Mouse (Mus musculus) heart, adult 18-20 months (tissue): ENCODE results near the gene Nrxn3. TPM values are rescaled to one million over a fixed set of nuclear protein-coding genes. Genes with fewer than 3 reads are reported as not detected.
A peak's percentile ranks its signal among the peaks of the same experiment; 100 is the strongest.

Experiments
- DNase-seq, 2 experiments: peaks; one replicate each; pipeline ENCODE4 v3.0.0; 2021 to 2022; ENCODE audit warnings: mixed read lengths in 1 of 2
- total RNA-seq, 2 experiments: library from RNA; stranded (reverse); gene quantifications; 2 replicates each; pipeline ENCODE4 v1.2.3; 2021

The Nrxn3 gene
- total RNA-seq, 2 experiments from 2014 or later = 0.10 to 0.15 TPM

DNA sequence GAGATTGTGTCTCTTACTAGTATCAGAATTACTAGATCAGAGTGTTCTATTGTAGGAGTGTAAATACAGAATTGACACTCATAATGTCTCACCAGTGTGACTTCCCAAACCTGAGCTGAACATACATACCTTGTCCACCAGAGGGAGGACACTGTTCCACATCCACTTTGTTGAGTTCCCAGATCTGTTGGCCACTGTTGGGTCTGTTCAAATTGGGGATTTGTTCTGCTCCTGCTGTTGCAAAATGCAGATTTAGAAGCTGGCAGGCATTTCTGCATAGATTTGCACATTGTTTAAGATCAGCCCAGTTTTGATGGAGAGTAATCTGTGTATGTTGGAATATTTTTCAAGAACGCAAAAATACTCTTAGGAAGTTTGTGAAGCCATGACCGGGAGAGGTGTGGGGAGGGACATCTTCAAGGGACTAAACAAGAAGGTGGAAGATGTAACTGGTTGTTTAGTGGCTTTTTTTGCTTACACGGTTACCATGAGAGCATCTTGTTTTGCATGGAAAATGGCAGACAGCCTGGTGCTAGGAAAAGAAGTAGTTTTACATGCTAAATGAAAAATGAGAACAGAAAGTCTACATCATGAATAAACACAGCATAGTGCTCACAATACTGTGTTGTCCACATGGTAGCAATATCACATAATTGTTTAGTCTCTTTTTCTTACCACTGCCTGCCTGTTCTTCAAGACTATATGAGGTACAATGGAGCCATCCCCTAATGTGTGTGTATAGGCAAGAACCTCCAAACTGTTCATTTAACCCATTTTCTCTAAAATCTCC is 609.0 kb downstream of the Nrxn3 start:
- DNase-seq = no peak

DNA sequence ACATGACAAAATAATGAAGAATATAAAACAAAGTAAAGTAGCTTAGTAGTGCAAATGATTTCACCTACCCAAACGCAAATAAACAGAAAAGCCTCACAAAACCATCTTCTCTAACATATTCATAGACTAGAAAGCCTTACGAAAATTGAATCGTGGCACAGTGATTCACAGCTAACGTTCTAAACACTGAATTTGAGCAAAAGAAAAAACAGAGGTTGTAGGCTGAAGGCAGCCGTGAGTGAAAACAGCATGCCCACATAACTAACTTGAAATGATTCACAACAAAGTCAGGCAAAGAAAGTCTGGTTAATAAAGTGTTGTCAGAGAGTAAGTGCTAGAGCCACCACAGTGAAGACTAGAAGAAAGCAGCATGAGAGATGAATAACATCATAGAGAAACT is 610.8 kb downstream of the Nrxn3 start:
- no peak for DNase-seq

DNA sequence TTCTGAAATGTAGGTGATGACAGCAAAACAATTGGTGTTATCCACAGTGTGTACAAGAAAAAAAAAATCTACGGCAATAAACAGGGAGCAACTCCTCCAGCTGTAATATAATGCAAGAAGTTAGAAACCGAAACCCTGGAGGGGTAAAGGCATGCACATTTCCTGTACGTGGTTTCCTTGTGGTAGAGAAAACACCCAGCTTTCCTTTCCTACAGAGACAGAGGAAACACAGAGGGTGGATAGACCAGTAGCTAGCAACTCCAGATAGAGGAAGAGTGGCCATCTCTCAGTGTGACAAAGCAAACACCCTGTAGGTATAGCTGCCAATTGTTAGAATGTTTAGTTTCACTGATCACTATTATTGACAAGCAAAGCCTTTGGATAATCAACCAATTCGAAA is 642.2 kb downstream of the Nrxn3 start:
- no peak for DNase-seq

DNA sequence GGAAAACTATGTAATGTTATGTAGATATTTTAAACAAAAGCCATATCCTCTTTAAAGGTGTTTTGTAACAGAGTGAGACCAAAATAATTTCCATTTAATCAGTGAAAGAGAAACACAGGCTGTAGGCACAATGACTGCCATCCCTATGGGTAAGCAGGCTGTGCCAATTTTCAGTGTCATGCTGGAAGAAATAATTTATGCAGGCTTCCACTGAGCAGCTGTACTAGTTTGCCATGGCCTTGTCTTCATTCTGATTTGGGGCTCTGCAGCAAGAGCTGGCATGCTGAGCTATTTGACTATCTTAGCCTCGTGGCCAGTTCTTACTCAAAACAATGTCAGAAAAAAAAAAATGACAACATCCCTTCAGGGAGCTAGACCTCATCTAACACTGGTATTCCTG is 647.3 kb downstream of the Nrxn3 start:
- no peak for DNase-seq

DNA sequence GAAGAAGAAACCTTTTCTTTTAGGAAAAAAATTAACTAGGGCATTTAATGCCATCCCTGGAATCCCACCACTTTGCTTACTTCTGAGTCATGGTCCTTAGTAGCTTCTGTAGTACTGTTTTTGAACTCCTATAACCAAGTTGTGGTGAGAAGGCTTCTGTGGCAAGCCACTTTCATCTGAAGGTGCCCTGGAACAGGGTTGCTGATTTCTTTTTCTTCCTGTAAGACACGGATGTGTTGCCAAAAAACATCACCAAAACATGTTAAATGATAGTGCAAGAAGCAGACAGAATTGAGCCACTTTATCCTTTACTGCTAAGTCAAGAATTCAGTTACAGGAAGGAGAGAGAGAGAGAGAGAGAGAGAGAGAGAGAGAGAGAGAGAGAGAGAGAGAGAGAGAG is 653.9 kb downstream of the Nrxn3 start:
- no peak for DNase-seq

DNA sequence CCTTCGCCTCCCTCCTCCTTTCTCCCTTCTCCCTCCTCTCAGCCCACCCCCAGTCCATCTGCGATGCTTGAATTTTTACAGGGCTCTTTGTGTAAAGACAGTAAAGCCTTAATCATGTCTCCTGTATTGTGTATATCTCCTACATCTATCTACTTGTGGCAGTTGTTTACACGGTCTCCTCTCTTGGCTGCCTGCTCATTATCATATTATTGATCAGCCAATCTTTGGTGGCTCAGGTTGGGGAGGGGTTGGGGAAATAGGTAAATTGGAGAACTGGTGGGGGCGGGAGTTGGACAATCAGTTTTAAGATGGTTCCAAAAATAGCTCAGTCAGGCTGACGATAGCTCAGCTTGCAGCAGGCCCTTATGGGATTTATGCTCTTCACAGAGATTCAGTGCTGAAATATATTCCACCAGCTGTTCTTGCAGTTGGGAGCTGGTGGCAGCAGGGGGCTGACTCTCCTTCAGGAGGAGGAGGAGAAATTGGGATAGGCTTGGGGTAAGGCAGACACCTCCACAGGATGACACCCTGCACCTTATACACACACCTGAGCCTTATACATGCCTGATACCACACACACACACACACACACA is 654.5 kb downstream of the Nrxn3 start:
- DNase-seq = no peak

DNA sequence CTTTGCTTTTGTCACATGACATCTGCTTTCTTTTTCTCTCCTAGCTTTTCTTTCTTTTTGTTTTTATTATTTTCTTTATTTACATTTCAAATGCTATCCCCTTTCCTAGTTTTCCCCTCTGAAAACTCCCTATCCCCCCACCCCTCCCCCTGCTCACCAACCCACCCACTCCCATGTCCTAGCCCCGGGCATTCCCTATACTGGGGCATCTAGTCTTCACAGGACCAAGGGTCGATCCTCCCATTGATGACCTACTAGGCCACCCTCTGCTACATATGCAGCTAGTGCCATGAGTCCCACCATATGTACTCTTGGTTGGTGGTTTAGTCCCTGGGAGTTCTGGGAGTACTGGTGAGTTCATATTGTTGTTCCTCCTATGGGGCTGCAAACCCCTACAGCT is 655.0 kb downstream of the Nrxn3 start:
- DNase-seq = no peak

DNA sequence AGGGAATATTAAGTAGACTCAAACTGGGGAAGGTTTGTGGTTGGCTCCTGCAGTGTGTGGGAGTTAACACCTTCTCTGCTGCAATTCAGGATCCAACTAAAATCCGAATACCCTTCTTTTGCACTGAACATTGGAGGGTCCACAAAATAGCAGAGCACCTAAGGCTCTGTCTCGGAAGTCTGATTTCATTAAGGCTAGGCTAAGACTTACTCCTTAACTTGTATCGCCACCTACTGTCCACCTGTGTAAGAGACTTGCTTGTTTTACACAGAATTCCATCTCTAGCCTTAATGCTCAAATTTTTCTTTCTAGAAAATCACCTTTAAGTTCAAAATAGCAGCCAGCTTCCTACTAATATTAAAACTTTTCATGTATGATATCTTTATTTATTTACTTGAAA is 660.6 kb downstream of the Nrxn3 start:
- DNase-seq = no peak

DNA sequence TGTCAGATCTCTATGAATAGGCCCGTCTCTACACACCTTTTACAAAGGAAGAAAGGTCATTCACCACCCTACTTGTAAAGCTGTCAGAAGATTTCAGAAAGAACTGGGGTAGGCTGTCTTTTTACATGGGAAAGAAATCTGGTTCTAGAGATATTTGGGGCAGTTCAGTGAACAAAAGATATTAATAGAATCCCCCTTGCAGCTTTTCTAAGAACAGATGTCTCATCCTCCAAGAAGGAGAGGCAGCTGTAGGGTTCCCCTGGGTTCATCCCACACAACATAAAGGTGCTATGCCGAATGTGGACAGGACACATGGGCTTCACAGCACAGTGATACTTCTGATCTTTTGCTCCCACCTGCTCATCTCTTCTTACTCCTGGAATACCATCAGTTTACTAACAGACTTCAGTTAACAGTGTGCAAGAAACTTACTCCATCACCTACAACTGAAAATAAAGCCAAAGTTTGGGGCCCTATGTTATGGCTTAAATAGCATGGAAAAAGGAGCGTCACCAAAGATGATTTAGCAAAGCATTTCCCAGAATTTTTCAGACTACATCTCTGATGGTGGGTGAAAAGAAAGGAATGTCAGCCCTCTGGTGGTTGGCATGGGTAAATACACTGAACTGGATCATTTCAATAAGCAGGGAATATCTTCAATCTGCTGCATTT is 672.6 kb downstream of the Nrxn3 start:
- no peak for DNase-seq

DNA sequence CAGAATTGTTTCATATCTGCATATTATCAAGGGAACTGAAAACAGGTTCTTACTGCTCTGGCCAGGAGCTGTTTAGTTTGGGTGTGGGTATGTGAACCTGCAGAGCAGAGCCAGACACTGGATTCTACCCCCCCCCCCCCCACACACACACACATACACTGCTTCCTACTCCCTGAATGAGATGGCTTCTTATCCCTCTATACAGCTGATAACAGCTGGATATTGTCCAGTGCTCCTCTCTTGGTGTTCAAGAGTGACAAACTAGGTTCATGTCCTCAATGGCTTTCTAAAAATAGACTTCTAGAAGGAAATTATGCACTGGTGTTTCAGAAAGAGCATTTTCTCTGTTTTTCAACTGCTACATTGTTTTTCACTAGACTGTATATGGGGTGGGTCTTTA is 713.8 kb downstream of the Nrxn3 start:
- no peak for DNase-seq

DNA sequence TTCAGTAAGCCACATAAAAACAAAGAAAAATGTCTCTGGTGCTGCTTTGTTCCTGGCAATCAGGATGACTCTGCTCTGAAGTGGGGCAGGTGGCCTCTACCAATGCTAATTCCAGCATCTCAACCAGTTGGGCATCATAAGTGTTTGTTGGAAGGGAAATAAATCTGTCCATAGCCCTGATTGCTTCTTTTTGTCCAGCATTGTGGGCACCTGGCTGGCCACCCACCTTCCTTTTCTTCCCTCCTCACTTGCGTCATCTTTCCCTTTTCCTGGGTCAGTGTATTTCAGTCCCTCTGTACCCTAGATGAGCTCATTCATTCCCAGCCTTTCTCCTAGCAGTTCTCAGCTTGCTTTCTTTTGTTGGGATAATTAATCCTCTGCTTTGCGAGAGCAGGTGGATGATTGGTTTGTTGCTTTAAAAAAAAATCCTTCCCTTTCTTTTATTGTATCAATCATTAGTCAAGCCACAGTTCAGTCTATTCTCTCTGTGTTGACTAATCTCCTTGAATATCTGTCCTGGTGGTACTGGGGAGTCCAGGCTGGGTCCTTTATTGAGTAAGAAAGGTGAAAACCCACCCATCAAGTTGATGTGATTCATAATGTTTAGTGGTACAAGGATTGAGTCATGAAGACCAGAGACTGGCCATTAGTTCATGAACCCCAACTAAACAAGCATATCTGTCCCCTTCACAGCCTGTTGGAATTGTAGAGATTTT is 719.8 kb downstream of the Nrxn3 start:
- DNase-seq = no peak

DNA sequence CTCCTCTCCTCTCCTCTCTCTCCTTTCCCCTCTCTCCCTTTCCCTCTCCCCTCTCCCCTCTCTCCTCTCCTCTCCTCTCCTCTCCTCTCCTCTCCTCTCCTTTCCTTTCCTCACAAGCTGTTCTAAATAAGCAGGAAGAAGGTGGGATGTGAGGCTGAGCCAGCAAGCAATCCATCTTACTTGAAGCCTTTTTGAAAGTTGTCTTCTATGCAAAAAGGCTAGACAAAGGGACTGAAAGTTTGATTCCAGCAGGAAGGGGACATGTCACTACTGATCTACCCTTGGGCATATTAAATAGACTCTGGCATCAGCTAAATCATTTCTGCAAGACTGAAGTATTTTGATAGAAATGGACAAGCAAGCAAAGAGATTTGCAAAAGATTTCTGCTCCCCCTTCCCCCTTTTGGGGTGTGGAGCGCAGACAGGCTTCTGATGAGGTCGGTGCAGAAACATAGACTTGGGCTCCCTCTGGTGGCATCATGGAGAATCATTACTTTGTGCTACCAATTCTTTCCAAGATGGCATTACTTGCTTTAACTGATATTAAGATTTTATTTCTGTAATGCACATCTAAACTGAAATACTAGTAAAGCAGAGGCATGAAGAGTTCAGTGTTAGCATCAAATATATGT is 728.1 kb downstream of the Nrxn3 start:
- DNase-seq = peak in 1 of 2 experiments; percentile 23

DNA sequence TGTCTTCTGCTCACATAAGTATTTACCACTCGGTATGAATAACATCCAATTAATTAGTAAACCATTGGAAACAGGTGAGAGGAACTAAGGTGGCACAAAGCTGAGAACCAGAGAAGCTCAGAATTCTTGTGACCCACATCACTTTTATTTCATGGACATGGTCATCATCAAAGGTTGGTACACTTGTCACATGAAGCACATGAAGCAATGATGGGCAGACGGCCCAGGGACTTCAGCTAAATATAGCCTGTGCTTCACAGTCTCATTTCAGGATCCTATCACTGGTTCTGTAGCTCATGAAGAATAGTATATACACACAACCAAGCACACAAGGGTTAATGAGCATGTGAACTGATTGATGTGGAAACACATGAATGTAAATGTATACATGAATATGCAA is 747.5 kb downstream of the Nrxn3 start:
- DNase-seq = peak; percentile 54 to 72

DNA sequence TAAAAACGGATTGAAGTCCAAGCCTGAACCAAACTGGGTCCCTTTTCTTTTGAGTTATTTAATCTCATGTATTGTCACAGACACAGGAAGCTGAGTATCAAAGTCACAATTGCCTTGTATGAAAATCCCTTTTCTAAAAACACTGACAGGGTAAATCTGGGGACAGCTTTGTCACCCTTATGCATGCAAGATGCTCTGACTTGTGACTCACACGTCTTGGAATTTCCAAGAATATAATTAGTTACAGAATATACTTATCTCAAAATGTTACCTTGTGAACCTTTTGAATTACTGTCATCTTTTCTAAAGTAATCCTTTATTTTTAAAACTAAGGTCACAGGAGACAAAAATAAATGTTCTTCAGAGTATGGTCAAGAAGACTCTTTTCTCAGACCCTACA is 748.6 kb downstream of the Nrxn3 start:
- no peak for DNase-seq

DNA sequence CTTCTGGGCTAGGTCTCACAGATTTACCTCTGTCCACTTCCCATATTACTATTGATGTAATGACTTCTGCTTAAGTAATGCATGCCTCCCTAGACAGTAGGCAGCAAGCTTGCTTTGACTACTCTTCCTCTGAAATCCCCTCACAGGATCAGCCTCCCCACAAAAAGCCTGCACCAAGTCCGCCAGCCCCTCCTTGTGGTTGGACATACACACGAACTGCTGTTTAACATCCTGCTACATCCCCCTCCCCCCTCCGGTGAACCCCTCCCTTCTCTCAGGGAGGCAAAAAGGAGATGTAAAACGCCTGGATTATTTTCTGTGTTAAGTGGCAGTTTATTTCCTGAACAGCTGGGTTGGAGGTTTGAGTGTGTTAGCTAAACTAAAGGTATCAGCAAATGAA is 749.2 kb downstream of the Nrxn3 start:
- no peak for DNase-seq

DNA sequence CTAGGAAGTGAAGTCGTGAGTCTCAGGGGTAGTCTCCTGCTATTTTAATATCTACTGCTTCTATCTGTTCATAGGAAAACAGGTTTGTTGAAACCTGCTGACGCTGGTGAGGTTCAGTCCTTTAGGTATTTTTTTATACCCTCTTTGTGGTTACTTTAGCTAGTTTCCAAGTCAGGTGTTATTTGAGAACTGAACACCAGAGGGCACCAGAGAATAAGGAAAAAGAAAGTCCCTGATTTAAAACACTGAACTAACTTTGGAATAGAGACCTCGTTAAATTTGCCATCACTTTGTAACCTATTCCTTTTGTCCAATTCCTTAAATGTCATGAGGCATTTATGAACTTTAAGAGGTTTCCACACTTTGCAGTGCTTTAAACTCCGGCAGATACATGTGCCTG is 756.4 kb downstream of the Nrxn3 start:
- peak; percentile 8 to 63 for DNase-seq

DNA sequence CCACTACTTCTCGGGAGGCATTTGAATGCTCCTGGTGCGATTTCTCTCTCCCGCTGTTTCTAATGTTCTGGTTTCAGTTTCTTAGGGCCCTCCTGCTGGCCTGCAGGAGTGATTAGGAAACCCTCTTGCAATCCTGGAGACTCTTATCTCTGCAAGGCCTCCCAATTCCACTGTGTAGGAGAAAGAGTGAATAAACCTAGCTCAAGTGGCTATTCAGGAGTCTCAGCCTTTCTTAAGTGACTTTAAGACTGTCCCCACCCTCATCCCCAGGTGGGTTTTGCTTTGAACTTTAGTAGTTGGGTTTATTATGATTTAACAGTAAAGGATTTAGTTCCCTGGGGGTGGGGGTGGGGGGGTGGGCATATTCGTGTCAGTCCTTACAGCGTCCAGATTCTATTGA is 759.5 kb downstream of the Nrxn3 start:
- no peak for DNase-seq

DNA sequence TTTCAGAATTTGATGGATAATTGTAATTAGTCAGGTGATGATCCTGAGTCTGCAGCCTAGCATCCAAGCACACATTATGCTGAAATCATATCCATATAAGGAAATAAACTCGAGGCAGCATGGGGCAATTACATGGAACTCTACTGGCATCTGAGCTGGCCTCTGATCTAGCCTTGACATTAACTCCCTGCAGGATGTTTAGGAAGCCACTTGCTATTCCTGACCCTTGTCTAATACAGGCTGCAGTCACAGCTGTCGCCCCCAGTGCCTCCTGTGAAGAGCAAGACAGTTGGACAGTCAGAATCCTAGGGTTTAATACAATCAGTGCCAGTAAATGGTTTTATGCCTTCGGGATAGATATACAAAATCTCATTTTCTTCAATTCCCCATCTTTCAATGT is 781.4 kb downstream of the Nrxn3 start:
- DNase-seq = no peak

DNA sequence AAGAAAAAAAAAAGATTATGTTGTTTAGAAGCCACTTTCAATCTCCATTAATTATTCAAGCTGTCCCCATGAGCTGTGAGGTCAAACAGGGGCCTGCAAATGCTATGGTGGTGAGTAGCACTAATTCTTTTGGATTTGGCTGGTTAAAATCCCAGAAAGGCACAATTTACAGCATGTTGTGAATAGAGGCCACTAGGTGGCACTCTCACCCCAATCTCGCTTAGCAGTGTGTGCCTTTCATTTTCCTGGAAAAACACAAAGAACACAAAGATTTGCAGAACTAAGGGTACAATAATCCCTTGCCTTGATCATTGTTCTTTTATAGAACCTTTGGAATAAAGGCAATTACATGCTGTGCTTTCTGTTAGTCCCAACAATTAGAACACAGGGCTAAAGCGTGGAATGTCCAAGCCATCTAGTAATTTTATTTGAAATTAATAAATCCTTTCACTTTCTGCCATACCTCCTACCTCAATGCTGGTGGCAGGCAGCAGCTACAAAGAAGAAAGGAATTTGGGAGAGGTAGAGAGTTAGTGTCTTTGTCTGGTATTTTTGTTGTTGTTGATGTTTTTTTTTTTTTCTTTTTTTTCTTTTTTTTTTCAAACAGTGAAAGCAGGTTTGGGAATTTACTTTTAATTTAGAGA is 782.6 kb downstream of the Nrxn3 start:
- DNase-seq = peak in 1 of 2 experiments; percentile 33

DNA sequence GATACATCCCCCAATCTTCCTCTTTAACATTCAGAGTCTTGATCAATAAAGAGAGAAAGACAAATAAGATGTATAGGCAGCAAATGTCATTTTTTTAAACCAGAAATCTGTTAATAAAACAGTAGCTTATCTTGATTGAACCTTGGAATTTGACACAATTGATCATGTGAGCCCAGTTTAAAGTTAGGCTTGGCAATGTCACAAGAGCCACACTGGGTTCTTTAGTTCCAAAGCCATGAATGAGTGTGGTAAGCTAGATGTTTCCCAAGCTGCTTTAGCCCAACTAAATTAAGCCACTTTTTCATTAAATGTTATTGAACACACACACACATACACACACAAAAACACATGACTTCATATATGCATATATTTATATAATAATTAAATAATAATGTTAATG is 786.3 kb downstream of the Nrxn3 start:
- no peak for DNase-seq

DNA sequence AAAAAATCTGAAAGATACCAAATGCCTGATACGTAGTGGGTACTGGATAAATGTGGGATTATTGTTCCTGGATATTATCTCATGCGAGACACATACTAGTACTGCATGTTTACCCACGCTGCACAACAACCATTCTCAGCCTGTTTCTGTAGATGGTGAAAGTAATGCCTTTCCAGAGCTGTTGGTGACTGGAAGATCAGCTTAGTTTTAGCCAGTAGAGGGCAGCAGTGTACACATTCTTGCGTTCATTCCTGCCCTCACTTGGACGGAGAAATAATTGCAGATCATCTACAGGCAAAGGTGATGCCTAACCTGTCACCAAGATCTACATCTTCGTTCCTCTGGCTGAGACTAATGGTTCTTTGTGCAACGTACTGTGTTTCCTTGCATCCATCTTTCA is 791.1 kb downstream of the Nrxn3 start:
- peak; percentile 4 to 30 for DNase-seq

DNA sequence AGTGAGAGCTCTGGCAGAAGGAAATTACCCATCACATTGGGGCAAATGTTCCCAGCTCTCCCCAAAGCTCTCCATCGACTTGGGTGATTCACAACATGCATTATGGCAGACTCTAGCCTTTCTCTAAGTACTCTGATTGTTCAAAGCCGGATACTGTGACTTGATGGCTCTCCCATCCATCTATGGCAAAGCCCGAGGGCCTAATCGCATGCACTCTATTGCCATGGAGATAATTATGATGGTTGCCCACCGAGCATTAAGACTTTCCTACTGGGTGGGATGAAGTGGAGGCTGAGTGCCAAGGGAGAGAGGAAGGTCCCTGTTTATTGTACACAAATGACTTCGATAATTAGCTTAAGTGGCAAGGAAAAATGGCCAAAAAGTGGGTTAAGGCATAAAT is 793.4 kb downstream of the Nrxn3 start:
- DNase-seq = no peak
